Mouse (Mus musculus): ENCODE results near the gene Asphd1. TPM values are rescaled to one million over a fixed set of nuclear protein-coding genes. Genes with fewer than 3 reads are reported as not detected.

The Asphd1 gene
- total RNA-seq (2015; ENCODE audit: low replicate concordance) (not detected in 2 replicates), total RNA-seq (2017; ENCODE audit: low replicate concordance) (not detected in 2 replicates)

DNA sequence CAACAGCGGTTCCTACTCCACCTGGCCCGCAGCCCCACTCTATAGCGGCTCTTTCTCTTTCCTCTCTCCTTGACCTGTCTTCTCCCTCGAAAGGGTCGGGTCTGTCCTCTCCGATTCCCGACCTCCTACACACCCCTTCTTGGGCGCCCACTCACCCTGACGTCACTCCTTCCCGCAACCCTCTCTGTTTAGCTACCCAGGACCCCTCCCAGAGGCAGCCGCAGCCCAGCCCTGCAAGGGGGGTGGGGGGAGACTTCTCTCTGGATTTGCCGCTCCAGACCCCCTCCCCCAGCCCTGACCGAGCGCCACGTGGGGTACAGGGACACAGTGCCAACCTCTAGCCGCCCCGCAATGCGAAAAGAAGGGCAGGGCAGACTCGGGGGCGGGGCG lies at the start of gene Asphd1:
Gene Asphd1 (minus strand): TSS at position 180 of the 390 bp plus-strand sequence.
- ATAC-seq (replicated peaks; ENCODE audit: low FRiP score, poor library complexity, severe bottlenecking): 0 out of 2 replicates have a peak, but pooled peaks have one; percentile 3

GRCm38 (mm10) chr7:126996449-126996848 lies 47.1 kb upstream of the Asphd1 start:
- ATAC-seq (replicated peaks; ENCODE audit: low FRiP score, poor library complexity, severe bottlenecking): no peak

- no peak for ATAC-seq (replicated peaks; ENCODE audit: low FRiP score, poor library complexity, severe bottlenecking)
Measured at GRCm38 (mm10) chr7:126988816-126989215, 39.4 kb upstream of the Asphd1 start.

DNA sequence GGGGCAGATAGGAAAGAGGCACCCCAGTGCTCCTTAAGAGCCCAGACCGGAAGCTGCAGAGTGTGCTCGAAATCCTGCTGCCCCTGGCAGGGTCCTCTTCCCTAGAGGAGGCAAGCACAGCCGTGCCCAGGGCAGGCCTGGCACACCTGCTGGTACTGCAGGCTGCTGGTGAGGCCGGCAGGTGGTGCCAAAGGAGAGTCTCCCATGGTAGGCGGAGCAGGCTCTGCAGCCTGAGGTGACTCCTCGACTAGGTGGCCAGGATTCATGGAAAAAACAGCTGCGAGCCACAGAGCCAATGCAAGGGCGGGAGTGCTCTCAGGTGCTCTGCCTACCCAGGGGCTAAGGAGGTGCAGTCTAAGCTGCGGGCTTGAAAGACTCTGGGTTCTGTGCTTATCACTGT lies 36.9 kb upstream of the Asphd1 start:
- ATAC-seq (replicated peaks; ENCODE audit: low FRiP score, poor library complexity, severe bottlenecking): peak; percentile 64

DNA sequence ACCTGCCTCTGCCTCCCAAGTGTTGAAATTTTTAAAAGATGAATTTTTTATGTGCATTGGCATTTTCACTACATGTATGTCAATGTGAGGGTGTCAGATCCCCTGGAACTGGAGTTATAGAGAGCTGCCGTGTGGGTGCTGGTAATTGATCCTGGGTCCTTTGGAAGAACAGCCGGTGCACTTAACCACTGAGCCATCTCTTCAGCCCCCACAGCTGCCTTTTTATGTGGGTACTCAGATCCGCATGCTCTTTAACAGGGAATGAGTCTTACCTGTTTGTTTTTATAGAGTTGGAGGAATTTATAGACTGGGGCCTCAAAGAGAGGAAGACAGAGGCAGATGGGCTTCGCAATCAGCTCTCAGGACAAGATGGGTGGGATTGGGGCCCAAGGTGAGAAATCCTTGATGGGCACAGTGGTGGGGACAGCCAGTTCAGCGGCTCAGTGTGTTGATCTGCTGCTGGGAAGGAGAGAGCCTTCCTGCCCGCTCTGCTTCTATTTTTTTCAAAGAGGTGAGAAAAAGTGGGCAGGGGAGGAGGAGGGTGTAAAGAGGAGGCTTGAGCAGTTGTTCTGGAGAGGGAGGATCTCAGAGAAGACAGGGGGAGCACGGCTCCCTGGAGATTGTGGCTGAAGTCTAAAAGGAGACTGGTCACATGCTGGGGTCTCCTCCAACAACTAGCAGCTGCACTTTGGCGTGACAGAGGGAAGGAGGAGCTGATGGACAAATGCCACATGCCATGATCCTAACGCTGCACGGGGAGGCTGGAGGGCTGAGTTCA lies 35.5 kb upstream of the Asphd1 start:
- no peak for ATAC-seq (replicated peaks; ENCODE audit: low FRiP score, poor library complexity, severe bottlenecking)

GRCm38 (mm10) chr7:126983113-126983512 lies 33.7 kb upstream of the Asphd1 start:
- ATAC-seq (replicated peaks; ENCODE audit: low FRiP score, poor library complexity, severe bottlenecking): no peak

DNA sequence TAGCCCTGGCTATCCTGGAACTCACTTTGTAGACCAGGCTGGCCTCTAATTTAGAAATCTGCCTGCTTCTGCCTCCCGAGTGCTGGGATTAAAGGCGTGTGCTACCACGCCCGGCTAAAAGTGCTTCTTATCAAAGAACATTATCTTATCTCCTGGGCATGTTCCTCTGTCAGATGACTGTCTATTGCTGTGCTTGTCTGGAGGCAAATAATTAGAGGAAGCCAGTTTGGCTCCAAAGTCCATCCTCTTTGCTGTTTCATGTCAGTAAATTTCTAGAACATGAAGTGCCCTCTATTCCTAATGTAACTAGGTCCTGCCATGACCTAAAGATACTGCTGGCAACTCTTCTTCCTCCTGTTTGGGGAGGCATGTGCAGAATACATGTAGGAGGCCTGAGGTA lies 32.7 kb upstream of the Asphd1 start:
- no peak for ATAC-seq (replicated peaks; ENCODE audit: low FRiP score, poor library complexity, severe bottlenecking)

GRCm38 (mm10) chr7:126981601-126982000 lies 32.2 kb upstream of the Asphd1 start:
- ATAC-seq (replicated peaks; ENCODE audit: low FRiP score, poor library complexity, severe bottlenecking): no peak

GRCm38 (mm10) chr7:126978841-126979240 lies 29.5 kb upstream of the Asphd1 start:
- ATAC-seq (replicated peaks; ENCODE audit: low FRiP score, poor library complexity, severe bottlenecking): no peak

GRCm38 (mm10) chr7:126976878-126977459 lies 27.6 kb upstream of the Asphd1 start:
- ATAC-seq (replicated peaks; ENCODE audit: low FRiP score, poor library complexity, severe bottlenecking): 0 out of 2 replicates have a peak, but pooled peaks have one; percentile 13

- ATAC-seq (replicated peaks; ENCODE audit: low FRiP score, poor library complexity, severe bottlenecking): peak; percentile 94
Measured at GRCm38 (mm10) chr7:126975950-126976866, 26.8 kb upstream of the Asphd1 start, which contains the start of gene Cdiptos. Gene Cdiptos (minus strand): TSS chr7:126976098.

GRCm38 (mm10) chr7:126975893-126975949 lies 26.3 kb upstream of the Asphd1 start, which contains the start of gene Cdipt:
Gene Cdipt (plus strand): TSS chr7:126975914.
- no peak for ATAC-seq (replicated peaks; ENCODE audit: low FRiP score, poor library complexity, severe bottlenecking)

DNA sequence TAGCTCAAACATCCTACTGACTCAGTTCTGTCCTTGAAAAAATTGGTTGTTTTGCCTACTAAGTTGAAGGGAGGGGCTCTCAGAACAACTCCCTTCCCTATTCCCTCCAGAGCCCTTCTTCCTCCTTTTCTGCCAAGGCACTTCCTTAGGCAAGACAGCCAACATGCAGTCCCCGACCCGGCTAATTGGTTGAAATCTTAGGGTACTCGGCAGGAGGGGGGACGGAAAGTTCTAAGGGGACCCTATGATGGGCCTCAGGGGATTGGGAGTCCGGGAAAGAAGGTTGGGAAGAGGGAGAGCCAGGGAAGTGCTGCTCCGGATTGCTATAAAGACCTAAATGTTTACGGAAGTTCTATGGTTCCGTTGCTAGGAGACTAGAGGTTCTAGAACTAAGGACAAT lies 26.1 kb upstream of the Asphd1 start:
- ATAC-seq (replicated peaks; ENCODE audit: low FRiP score, poor library complexity, severe bottlenecking): no peak

GRCm38 (mm10) chr7:126967361-126967760 lies 18.0 kb upstream of the Asphd1 start:
- ATAC-seq (replicated peaks; ENCODE audit: low FRiP score, poor library complexity, severe bottlenecking): no peak

GRCm38 (mm10) chr7:126965568-126965967 lies 16.2 kb upstream of the Asphd1 start:
- ATAC-seq (replicated peaks; ENCODE audit: low FRiP score, poor library complexity, severe bottlenecking): no peak

DNA sequence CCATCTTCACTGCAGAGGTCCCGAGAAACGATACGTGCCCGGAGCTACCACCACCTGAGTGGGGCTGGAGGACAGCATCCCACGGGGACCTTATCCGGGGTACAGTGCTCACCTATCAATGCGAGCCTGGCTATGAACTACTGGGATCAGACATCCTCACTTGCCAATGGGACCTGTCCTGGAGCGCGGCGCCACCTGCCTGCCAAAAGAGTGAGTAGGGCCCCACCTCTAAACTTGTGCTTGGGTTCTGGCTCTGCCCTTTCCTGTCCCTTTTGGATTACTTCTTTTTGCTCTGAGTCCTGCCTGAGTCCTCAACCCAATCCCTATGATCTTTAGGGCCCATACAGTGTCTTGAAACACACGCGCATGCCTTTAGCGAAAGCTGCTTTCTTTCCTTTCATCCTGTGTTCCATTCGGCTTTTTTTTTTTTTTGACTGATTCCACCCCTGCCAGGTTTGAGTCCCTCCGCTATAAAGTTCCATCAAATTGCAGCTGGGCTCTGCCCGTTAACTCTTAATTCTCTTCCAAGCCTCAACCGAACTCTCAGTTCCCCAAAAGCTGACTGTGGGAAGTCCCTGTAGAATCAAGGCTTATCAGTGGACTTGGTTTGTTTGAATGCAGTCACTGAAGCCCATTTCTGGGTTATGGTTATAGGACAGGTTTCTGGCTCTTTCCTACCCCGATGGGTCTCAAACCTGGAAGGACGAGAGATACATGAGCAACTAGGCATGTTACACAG lies 14.3 kb upstream of the Asphd1 start:
- no peak for ATAC-seq (replicated peaks; ENCODE audit: low FRiP score, poor library complexity, severe bottlenecking)

GRCm38 (mm10) chr7:126961965-126962364 lies 12.6 kb upstream of the Asphd1 start:
- no peak for ATAC-seq (replicated peaks; ENCODE audit: low FRiP score, poor library complexity, severe bottlenecking)

DNA sequence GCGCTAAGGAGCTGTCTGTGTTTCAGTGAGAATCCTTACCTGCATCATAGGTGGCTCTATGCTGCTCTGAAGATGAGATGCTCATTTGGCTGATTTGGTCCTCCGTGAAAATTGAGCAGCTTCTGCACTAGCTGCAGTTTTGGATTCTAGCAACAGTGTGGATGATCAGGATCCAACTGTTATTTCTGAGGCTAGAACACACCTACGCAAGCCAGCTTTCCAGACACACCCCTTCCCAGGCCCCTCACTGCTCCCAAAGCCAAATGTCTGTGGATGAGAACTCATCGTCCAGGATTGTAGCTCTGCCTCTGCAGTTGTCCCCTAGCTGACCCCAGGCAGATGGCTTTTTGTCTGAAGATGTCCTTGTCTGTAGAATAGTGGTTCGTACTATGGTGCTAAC lies 11.7 kb upstream of the Asphd1 start:
- no peak for ATAC-seq (replicated peaks; ENCODE audit: low FRiP score, poor library complexity, severe bottlenecking)

DNA sequence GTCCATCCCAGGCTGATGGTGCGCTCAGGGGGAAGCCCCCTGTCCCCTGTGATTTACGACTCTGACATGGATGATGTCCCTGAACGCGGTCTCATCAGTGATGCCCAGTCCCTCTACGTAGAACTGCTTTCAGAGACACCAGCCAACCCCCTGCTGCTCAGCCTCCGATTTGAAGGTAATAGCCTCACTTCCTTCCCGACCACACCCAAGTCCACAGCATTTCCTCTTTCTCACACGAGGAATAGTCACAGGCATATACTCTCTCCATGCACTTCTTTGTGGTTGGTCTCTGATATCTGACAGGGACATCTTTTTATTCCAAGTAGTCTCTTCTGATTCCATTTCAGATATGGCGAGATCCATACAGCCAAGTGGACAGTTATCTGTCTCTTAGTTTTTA lies 10.4 kb upstream of the Asphd1 start:
- no peak for ATAC-seq (replicated peaks; ENCODE audit: low FRiP score, poor library complexity, severe bottlenecking)

- no peak for ATAC-seq (replicated peaks; ENCODE audit: low FRiP score, poor library complexity, severe bottlenecking)
Measured at GRCm38 (mm10) chr7:126955125-126955524, 5.7 kb upstream of the Asphd1 start.

Data from erythroid progenitor cell, adult 5-6 weeks (primary cell).